Mouse (Mus musculus): ENCODE measurements around the gene Tap2. TPM values are rescaled to one million over a fixed set of nuclear protein-coding genes. Genes with fewer than 3 reads are reported as not detected.

The Tap2 gene
- polyA plus RNA-seq, 1 experiment from 2014 or later, result 0.55 TPM

- peaks cover 54% of the 10 kb centered on the region for H3K27me3 ChIP-seq (ENCODE audit: control insufficient read depth, insufficient read depth, low read length)
- no peaks in the 10 kb centered on the region for H3K4me1 ChIP-seq (ENCODE audit: control insufficient read depth, insufficient read depth, low read length)
- H3K4me2 ChIP-seq (ENCODE audit: low read depth, severe bottlenecking), result peak overlapping the region; percentile 39
- H3K9me3 ChIP-seq (ENCODE audit: control insufficient read depth, low read length), result no peaks in the 10 kb centered on the region
- no peaks in the 10 kb centered on the region for H3K36me3 ChIP-seq (ENCODE audit: control insufficient read depth, insufficient read depth, low read length)
- DNase-seq (ENCODE audit: low spot score), result no peak
- no peak for ATAC-seq (ENCODE audit: insufficient number of reproducible peaks, low FRiP score, low TSS enrichment, low read depth)
- no peak overlapping the region for H3K27ac ChIP-seq (replicated peaks; ENCODE audit: low read depth, low read length)
- no peak overlapping the region for H3K9ac ChIP-seq (ENCODE audit: low read length)
- WGBS, result 7% methylated on average over 11 of the region's 11 CpGs
- peak overlapping the region; percentile 17; the same call in 1 of the 2 replicates for H3K4me3 ChIP-seq (ENCODE audit: low read depth, low read length)
These were observed 4.8 kb upstream of the Tap2 start for GRCm38 (mm10) chr17:34198521-34198912.

- Histone ChIP-seq H3K9ac (ENCODE audit: low read length) (no peak overlapping the region), H3K4me1 (ENCODE audit: control insufficient read depth, insufficient read depth, low read length) (no peaks in the 10 kb centered on the region), H3K9me3 (ENCODE audit: control insufficient read depth, low read length) (no peaks in the 10 kb centered on the region), H3K36me3 (ENCODE audit: control insufficient read depth, insufficient read depth, low read length) (no peaks in the 10 kb centered on the region), H3K27ac (replicated peaks; ENCODE audit: low read depth, low read length) (no peak overlapping the region), H3K27me3 (ENCODE audit: control insufficient read depth, insufficient read depth, low read length) (peaks cover 52% of the 10 kb centered on the region), H3K4me2 (ENCODE audit: low read depth, severe bottlenecking) (no peak overlapping the region), H3K4me3 (ENCODE audit: low read depth, low read length) (no peak overlapping the region)
- 67% methylated on average over 12 of the region's 12 CpGs for WGBS
- DNase-seq (ENCODE audit: low spot score), result no peak
- ATAC-seq (ENCODE audit: insufficient number of reproducible peaks, low FRiP score, low TSS enrichment, low read depth), result no peak
These were observed 4.2 kb upstream of the Tap2 start for GRCm38 (mm10) chr17:34199050-34199619.

GRCm38 (mm10) chr17:34200047-34200446, 3.3 kb upstream of the Tap2 start:
- DNase-seq (ENCODE audit: low spot score) (no peak), ATAC-seq (ENCODE audit: insufficient number of reproducible peaks, low FRiP score, low TSS enrichment, low read depth) (no peak)
- Histone ChIP-seq H3K4me3 (ENCODE audit: low read depth, low read length) (no peak overlapping the region), H3K9ac (ENCODE audit: low read length) (no peak overlapping the region), H3K27ac (replicated peaks; ENCODE audit: low read depth, low read length) (no peak overlapping the region), H3K4me1 (ENCODE audit: control insufficient read depth, insufficient read depth, low read length) (no peaks in the 10 kb centered on the region), H3K27me3 (ENCODE audit: control insufficient read depth, insufficient read depth, low read length) (peaks cover 48% of the 10 kb centered on the region), H3K4me2 (ENCODE audit: low read depth, severe bottlenecking) (no peak overlapping the region; the same call in 1 of the 2 replicates), H3K36me3 (ENCODE audit: control insufficient read depth, insufficient read depth, low read length) (no peaks in the 10 kb centered on the region), H3K9me3 (ENCODE audit: control insufficient read depth, low read length) (no peaks in the 10 kb centered on the region)
- 85% methylated on average over 10 of the region's 10 CpGs for WGBS

DNA sequence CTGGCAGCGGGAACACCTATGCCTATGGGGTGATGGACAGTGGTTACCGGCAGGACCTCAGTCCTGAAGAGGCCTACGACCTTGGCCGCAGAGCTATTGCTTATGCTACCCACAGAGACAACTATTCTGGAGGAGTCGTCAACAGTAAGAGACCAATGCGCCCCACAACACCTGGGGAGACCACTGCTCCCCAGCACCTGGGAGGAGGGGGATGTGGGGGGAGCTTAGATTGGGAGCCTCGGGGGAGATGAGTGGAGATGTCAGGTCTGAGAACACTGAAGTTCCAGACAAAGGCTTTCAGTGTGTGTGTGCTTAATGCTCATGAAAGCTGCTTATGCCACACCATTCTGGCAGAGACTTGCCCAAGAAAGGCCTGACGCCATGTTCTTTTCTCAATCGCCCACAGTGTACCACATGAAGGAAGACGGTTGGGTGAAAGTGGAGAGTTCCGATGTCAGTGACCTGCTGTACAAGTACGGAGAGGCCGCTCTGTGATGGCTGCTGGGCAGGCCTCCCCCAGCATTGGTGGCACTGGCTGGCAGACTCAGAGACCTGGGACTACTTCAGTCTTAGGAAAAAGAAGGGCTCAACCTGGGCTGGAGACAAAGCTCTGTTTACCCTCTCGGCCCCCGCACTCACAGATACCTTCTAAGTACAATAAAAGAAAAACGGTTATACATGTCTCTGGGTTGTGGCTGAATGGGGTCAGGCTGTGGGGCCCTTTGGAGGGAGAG, 2.4 kb upstream of the Tap2 start:
- peaks cover 55% of the 10 kb centered on the region for H3K27me3 ChIP-seq (ENCODE audit: control insufficient read depth, insufficient read depth, low read length)
- WGBS, result 87% methylated on average over 16 of the region's 16 CpGs

DNA sequence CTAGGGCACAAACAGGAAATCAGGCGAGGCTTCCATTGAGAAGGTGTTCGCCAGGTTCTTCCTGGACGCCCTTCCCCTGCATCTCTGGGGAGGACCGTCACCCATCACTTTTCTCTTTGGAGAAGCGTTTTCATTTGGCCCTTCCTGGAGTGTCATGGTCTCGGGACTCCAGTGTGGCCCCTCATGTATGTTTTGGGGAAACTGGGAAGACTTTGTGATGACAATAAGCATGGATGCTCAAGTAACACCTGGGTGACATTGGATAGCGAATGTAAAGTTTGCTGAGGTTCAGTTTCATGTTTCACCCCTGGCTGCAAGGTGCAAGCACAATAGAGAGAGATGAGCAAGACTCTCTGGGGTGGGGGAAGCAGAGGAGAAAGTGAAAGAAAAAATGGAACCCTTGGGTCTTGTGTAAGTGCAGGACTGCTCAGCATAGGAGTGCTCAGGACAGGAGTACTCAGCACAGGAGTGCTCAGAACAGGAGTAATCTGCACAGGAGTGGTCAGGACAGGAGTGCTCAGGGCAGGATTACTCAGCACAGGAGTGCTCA, 1.7 kb upstream of the Tap2 start:
- 70% methylated on average over 7 of the region's 7 CpGs for WGBS
- DNase-seq (ENCODE audit: low spot score), result no peak

More for the DNA sequence above, 2.4 kb upstream of the Tap2 start:
- Histone ChIP-seq H3K4me1 (ENCODE audit: control insufficient read depth, insufficient read depth, low read length) (no peaks in the 10 kb centered on the region), H3K9me3 (ENCODE audit: control insufficient read depth, low read length) (no peaks in the 10 kb centered on the region), H3K9ac (ENCODE audit: low read length) (no peak overlapping the region), H3K4me2 (ENCODE audit: low read depth, severe bottlenecking) (no peak overlapping the region), H3K4me3 (ENCODE audit: low read depth, low read length) (no peak overlapping the region), H3K36me3 (ENCODE audit: control insufficient read depth, insufficient read depth, low read length) (no peaks in the 10 kb centered on the region), H3K27ac (replicated peaks; ENCODE audit: low read depth, low read length) (no peak overlapping the region)
- ATAC-seq (ENCODE audit: insufficient number of reproducible peaks, low FRiP score, low TSS enrichment, low read depth) (no peak), DNase-seq (ENCODE audit: low spot score) (no peak)

DNA sequence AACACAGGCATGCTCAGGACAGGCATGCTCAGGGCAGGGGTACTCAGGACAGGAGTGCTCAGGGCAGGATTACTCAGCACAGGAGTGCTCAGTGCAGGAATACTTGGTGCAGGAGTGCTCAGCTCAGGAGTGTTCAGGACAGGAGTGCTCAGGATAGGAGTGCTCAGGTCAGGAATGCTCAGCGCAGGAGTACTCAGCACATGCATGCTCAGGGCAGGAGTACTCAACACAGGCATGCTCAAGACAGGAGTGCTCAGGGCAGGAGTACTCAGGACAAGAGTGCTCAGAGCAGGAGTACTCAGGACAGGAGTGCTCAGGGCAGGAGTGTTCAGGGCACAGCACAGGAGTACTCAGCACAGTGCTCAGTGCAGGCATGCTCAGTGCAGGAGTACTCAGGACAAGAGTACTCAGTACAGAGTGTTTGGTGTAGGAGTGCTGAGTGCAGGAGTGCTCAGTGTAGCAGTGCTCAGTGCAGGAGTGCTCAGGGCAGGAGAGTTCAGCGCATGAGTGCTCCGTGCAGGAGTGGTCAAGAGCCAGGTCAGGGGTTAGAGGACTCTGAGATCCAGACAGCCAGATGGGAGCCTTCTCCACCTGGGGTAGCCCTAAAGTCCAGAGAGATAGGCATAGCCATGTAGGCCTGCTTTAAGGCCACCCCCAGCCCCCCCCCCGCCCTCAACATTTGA, 426 bp upstream of the Tap2 start:
- Histone ChIP-seq H3K9ac (ENCODE audit: low read length) (no peak overlapping the region), H3K27ac (replicated peaks; ENCODE audit: low read depth, low read length) (no peak overlapping the region), H3K27me3 (ENCODE audit: control insufficient read depth, insufficient read depth, low read length) (peaks cover 43% of the 10 kb centered on the region), H3K36me3 (ENCODE audit: control insufficient read depth, insufficient read depth, low read length) (no peaks in the 10 kb centered on the region), H3K4me3 (ENCODE audit: low read depth, low read length) (no peak overlapping the region), H3K4me2 (ENCODE audit: low read depth, severe bottlenecking) (no peak overlapping the region), H3K4me1 (ENCODE audit: control insufficient read depth, insufficient read depth, low read length) (no peaks in the 10 kb centered on the region), H3K9me3 (ENCODE audit: control insufficient read depth, low read length) (no peaks in the 10 kb centered on the region)
- WGBS, result 76% methylated on average over 4 of the region's 4 CpGs
- no peak for DNase-seq (ENCODE audit: low spot score)
- no peak for ATAC-seq (ENCODE audit: insufficient number of reproducible peaks, low FRiP score, low TSS enrichment, low read depth)

More for the DNA sequence above, 1.7 kb upstream of the Tap2 start:
- Histone ChIP-seq H3K27me3 (ENCODE audit: control insufficient read depth, insufficient read depth, low read length) (peaks cover 52% of the 10 kb centered on the region), H3K4me1 (ENCODE audit: control insufficient read depth, insufficient read depth, low read length) (no peaks in the 10 kb centered on the region), H3K9me3 (ENCODE audit: control insufficient read depth, low read length) (no peaks in the 10 kb centered on the region), H3K4me3 (ENCODE audit: low read depth, low read length) (no peak overlapping the region), H3K9ac (ENCODE audit: low read length) (no peak overlapping the region), H3K4me2 (ENCODE audit: low read depth, severe bottlenecking) (no peak overlapping the region), H3K36me3 (ENCODE audit: control insufficient read depth, insufficient read depth, low read length) (no peaks in the 10 kb centered on the region), H3K27ac (replicated peaks; ENCODE audit: low read depth, low read length) (no peak overlapping the region)
- no peak for ATAC-seq (ENCODE audit: insufficient number of reproducible peaks, low FRiP score, low TSS enrichment, low read depth)

DNA sequence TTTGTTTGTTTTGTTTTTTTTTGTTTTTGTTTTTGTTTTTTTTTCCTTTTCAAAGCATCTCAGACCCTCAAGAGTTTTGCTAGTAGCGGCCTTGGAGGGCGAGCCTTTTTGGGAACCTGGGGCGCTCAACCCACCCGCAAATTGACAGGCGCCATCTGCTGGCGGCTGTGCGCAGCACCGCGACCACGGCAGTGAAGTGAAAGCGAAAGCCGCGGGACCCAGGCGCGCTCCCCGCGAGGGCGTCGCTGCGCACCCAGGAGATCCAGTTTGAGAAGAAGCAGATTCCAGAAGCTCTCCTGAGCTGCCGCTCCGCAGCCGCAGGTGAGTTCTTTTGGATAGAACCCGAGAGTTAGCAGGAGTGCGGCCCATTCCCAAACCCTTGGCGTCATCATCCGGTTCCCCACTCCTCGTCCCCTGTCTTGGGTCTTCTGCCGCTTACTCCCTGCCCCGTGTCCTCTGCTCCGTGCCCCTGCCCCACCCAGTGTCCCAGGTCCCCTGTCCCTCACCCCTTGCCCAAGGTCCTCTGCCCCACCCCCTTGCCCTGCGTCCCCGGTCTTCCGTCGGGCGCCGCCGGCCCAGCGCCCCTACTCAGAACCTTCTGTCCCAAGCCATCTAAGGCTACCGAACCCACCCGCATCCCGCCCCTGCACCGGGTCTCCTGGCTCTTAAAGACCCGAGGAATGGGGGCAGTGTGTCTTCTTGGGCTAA, 1.1 kb downstream of the Tap2 start:
- DNase-seq (ENCODE audit: low spot score) (peak; percentile 90), ATAC-seq (ENCODE audit: insufficient number of reproducible peaks, low FRiP score, low TSS enrichment, low read depth) (no peak; the same call in 1 of the 2 replicates)
- Histone ChIP-seq H3K4me2 (ENCODE audit: low read depth, severe bottlenecking) (peak overlapping the region; percentile 61), H3K27ac (replicated peaks; ENCODE audit: low read depth, low read length) (no peak overlapping the region), H3K36me3 (ENCODE audit: control insufficient read depth, insufficient read depth, low read length) (no peaks in the 10 kb centered on the region), H3K4me1 (ENCODE audit: control insufficient read depth, insufficient read depth, low read length) (no peaks in the 10 kb centered on the region), H3K9ac (ENCODE audit: low read length) (peak overlapping the region; percentile 56), H3K9me3 (ENCODE audit: control insufficient read depth, low read length) (no peaks in the 10 kb centered on the region), H3K27me3 (ENCODE audit: control insufficient read depth, insufficient read depth, low read length) (peaks cover 32% of the 10 kb centered on the region), H3K4me3 (ENCODE audit: low read depth, low read length) (peak overlapping the region; percentile 57)
- under 1% methylated on average over 44 of the region's 44 CpGs for WGBS

All from limb, embryonic 11.5 days (tissue).